Mouse (Mus musculus): ENCODE data around the gene Atp6v0a2.

DNA sequence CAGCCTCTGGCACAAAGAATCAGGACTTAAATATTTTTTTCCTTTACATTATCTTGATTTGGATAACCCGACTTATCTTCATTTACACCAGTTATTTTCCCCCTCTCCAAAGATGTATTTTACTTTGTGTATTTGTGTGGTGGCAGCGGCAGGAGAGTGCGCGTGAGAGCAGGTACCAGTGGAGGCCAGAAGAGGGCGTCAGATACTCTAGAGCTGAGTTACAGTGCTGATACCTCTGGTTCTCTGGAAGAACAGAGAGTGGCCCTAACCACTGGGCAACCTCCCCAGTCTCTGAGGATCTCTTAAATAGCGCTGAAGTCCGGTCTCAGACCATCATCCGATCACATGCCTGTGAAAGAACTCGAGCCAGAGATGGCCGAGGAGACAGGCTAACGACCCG is 105.6 kb downstream of the Atp6v0a2 start:
- no peak for TF ChIP-seq GATA1 (IDR thresholded peaks at IDR 0.05; ENCODE audit: borderline replicate concordance, low read length)
- TF ChIP-seq FLI1 (IDR thresholded peaks at IDR 0.05; ENCODE audit: low read length), result no peak
